Mouse (Mus musculus): ENCODE results near the gene Basp1. TPM values are rescaled to one million over a fixed set of nuclear protein-coding genes. Genes with fewer than 3 reads are reported as not detected.

Basp1 gene
- total and polyA plus RNA-seq, 3 experiments, result 0.04 to 2.5 (median 1.6) TPM

DNA sequence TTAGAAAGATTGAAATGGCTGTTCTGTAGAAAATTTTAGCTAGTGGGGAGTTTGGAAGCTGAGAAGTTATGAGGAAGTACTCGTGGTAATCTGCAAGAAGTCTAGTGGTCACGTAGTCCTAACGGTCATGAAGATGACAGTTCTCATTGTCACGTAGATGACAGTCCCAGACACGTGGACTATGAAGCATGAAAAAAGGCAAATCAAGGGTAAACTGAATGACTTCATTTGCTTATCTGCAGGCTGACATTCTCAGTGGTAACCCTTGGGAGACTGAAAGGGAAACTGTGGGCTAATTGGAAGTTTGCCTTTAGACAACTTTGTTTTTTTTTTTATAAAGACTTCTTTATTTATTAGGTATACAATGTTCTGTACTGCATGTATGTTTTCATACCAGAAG lies 58.2 kb downstream of the Basp1 start:
- TF ChIP-seq CHD1 (IDR thresholded peaks at IDR 0.05; ENCODE audit: low read depth, low read length) (no peak), EP300 (IDR thresholded peaks at IDR 0.05; ENCODE audit: low read length) (peak; percentile 47; the same call in 1 of the 2 replicates), MEF2A (IDR thresholded peaks at IDR 0.05; ENCODE audit: borderline replicate concordance, low read depth, low read length) (no peak), TBP (conservative IDR thresholded peaks at IDR 0.05; ENCODE audit: low read depth, low read length) (no peak), KAT2A (IDR thresholded peaks at IDR 0.05; ENCODE audit: insufficient replicate concordance, low read length) (no peak), ELF1 (IDR thresholded peaks at IDR 0.05; ENCODE audit: low read depth, low read length) (no peak), POLR2A (IDR thresholded peaks at IDR 0.05; ENCODE audit: low read depth, low read length) (no peak), MXI1 (IDR thresholded peaks at IDR 0.05; ENCODE audit: low read depth, low read length) (0 out of 2 replicates have a peak, but pooled peaks have one; percentile 39), NRF1 (IDR thresholded peaks at IDR 0.05; ENCODE audit: low read depth, low read length) (no peak), CTCF (conservative IDR thresholded peaks at IDR 0.05 in 1 of 2, IDR thresholded peaks at IDR 0.05 in 1 of 2; ENCODE audit: low read depth in 2 of 2, low read length in 2 of 2) (no peak), PAX5 (IDR thresholded peaks at IDR 0.05; ENCODE audit: low read length) (no peak), HCFC1 (IDR thresholded peaks at IDR 0.05; ENCODE audit: low read depth, low read length) (no peak), ETS1 (conservative IDR thresholded peaks at IDR 0.05; ENCODE audit: low read depth, low read length) (peak; percentile 85), SIN3A (IDR thresholded peaks at IDR 0.05; ENCODE audit: low read length) (no peak), JUN (IDR thresholded peaks at IDR 0.05; ENCODE audit: insufficient read depth, low read depth, low read length) (no peak), IRF4 (IDR thresholded peaks at IDR 0.05; ENCODE audit: low read depth, low read length) (no peak), ZNF384 (IDR thresholded peaks at IDR 0.05; ENCODE audit: low read depth, low read length) (peak; percentile 65), MYC (IDR thresholded peaks at IDR 0.05; ENCODE audit: low read depth, low read length) (peak; percentile 33; the same call in 1 of the 2 replicates), POLR2AphosphoS2 (IDR thresholded peaks at IDR 0.05; ENCODE audit: low read depth, low read length) (no peak), RAD21 (IDR thresholded peaks at IDR 0.05; ENCODE audit: low read depth, low read length) (no peak), MAFK (IDR thresholded peaks at IDR 0.05; ENCODE audit: insufficient replicate concordance, low read length) (no peak), ZC3H11A (IDR thresholded peaks at IDR 0.05; ENCODE audit: low read depth, low read length) (no peak), GABPA (IDR thresholded peaks at IDR 0.05; ENCODE audit: insufficient replicate concordance, low read depth, low read length) (no peak), ZMIZ1 (IDR thresholded peaks at IDR 0.05; ENCODE audit: low read depth, low read length) (no peak), MAX (IDR thresholded peaks at IDR 0.05; ENCODE audit: low read length) (peak; percentile 70), BHLHE40 (IDR thresholded peaks at IDR 0.05; ENCODE audit: low read depth, low read length) (peak; percentile 70)
- no peaks in the 10 kb centered on the region for H3K36me3 ChIP-seq (replicated peaks in 1 of 2; ENCODE audit: control insufficient read depth in 1 of 2, insufficient read depth in 1 of 2, low read length in 1 of 2)
- DNase-seq (ENCODE audit: extremely low read depth), result peak; percentile 75
- dilution Hi-C loops (cut with MboI; ENCODE audit: extremely low pct_ligation_motif_present, extremely low pct_unique_long_range_greater_than_20kb, low sequenced_read_pairs) (no loop called here), in situ Hi-C loops (cut with MboI; ENCODE audit: low pct_ligation_motif_present, low pct_unique_long_range_greater_than_20kb, low sequenced_read_pairs) (no loop called here)
- peaks cover 2% of the 10 kb centered on the region for H3K27me3 ChIP-seq (replicated peaks)
- H3K79me2 ChIP-seq (replicated peaks; ENCODE audit: control insufficient read depth, extremely low read depth, insufficient read depth, poor library complexity, severe bottlenecking), result no peaks in the 10 kb centered on the region
- no peaks in the 10 kb centered on the region for H3K9me3 ChIP-seq (replicated peaks; ENCODE audit: low read length)
- no peak overlapping the region for H3K4me3 ChIP-seq (replicated peaks in 1 of 3; ENCODE audit: low read depth in 2 of 3, low read length in 2 of 3, poor library complexity in 1 of 3)
- no peak overlapping the region for H3K9ac ChIP-seq (ENCODE audit: insufficient read depth, low read depth)
- no peak overlapping the region for H3K4me2 ChIP-seq (ENCODE audit: insufficient read depth, low read depth, poor library complexity, severe bottlenecking)
- H3K4me1 ChIP-seq (ENCODE audit: control insufficient read depth in 1 of 2, insufficient read depth in 2 of 2), result peaks cover 0 to 61% of the 10 kb centered on the region in 2 experiments; a peak in 2 of 4 replicates
- H3K27ac ChIP-seq (ENCODE audit: insufficient read depth, low read depth), result no peak overlapping the region

Measured in CH12.LX (cell line).